Mouse (Mus musculus) ES-E14 (cell line): ENCODE measurements around the gene Grin2a. TPM values are rescaled to one million over a fixed set of nuclear protein-coding genes. Genes with fewer than 3 reads are reported as not detected.

Experiments used
- DNase-seq: peaks from one replicate; pipeline ENCODE4 v3.0.0-alpha.2; 2013; ENCODE audit warnings: low read depth, low spot score
- H3K27ac ChIP-seq: 2 replicates; pipeline ENCODE4 v1.5.1; 2012; ENCODE audit warnings: low read depth, mild to moderate bottlenecking, low read length, moderate library complexity, mixed read lengths; ENCODE audit not compliant: poor library complexity, insufficient read depth, severe bottlenecking
- H3K36me3 ChIP-seq: 2 replicates; pipeline ENCODE4 v1.6.1; 2012; ENCODE audit warnings: mild to moderate bottlenecking, low read length, moderate library complexity, mixed read lengths; ENCODE audit not compliant: control insufficient read depth, poor library complexity, insufficient read depth, severe bottlenecking
- H3K4me1 ChIP-seq, 2 experiments: fragments of 150-350 bp in 1 of 2; sonication (generic) in 1 of 2; 2 replicates each; pipeline ENCODE4 v1.6.1; 2012; ENCODE audit warnings: low read length in 2 of 2, mild to moderate bottlenecking in 1 of 2, mixed read lengths in 1 of 2; ENCODE audit not compliant: control insufficient read depth in 2 of 2, insufficient read depth in 2 of 2, poor library complexity in 1 of 2
- H3K4me3 ChIP-seq, 2 experiments: fragments of 150-350 bp in 1 of 2; sonication (generic) in 1 of 2; 2 replicates each; pipeline ENCODE4 v1.5.1; 2012; ENCODE audit warnings: low read length in 2 of 2, low read depth in 1 of 2, mild to moderate bottlenecking in 1 of 2, mixed read lengths in 1 of 2; ENCODE audit not compliant: insufficient read depth in 1 of 2, poor library complexity in 1 of 2, severe bottlenecking in 1 of 2
- H3K9ac ChIP-seq: 2 replicates; pipeline ENCODE4 v1.6.1; 2012; ENCODE audit warnings: low read depth, mild to moderate bottlenecking, low read length, mixed read lengths; ENCODE audit not compliant: poor library complexity, insufficient read depth, severe bottlenecking
- H3K9me3 ChIP-seq: fragments of 150-350 bp; sonication (generic); 2 replicates; pipeline ENCODE4 v1.6.1; 2012; ENCODE audit warnings: low read depth, mild to moderate bottlenecking, low read length; ENCODE audit not compliant: control insufficient read depth, insufficient read depth
- CHD2 ChIP-seq: IDR thresholded peaks from 2 replicates; pipeline ENCODE4 v1.6.1; 2014; ENCODE audit warnings: mild to moderate bottlenecking, low read depth, low read length, inconsistent platforms
- HCFC1 ChIP-seq: IDR thresholded peaks from 2 replicates; pipeline ENCODE4 v1.6.1; 2012; ENCODE audit warnings: low read length, inconsistent platforms, borderline replicate concordance; ENCODE audit not compliant: insufficient read depth
- MAFK ChIP-seq: IDR thresholded peaks from 2 replicates; pipeline ENCODE4 v1.6.1; 2014; ENCODE audit warnings: mild to moderate bottlenecking, low read depth, low read length, inconsistent platforms; ENCODE audit not compliant: insufficient read depth
- ZC3H11A ChIP-seq: IDR thresholded peaks from 2 replicates; pipeline ENCODE4 v1.6.1; 2012; ENCODE audit warnings: low read depth, mild to moderate bottlenecking, inconsistent platforms, low read length, borderline replicate concordance
- ZNF384 ChIP-seq: IDR thresholded peaks from 2 replicates; pipeline ENCODE4 v1.6.1; 2012; ENCODE audit warnings: low read depth, low read length, inconsistent platforms
- in situ Hi-C, 2 experiments: fragments of 600-800 bp; cut with MboI; formaldehyde crosslinking; loops; one replicate each; pipeline ENCODE4 v1.15.1; 2025; ENCODE audit warnings: low sequenced_read_pairs in 2 of 2, inconsistent platforms in 1 of 2; ENCODE audit not compliant: unreplicated experiment in 2 of 2
- total RNA-seq: library from RNA; depleted of rRNA; stranded (reverse); fragments of 300-350 nt; gene quantifications from 2 replicates; pipeline ENCODE4 v1.2.3, GENCODE M21; 2012

The Grin2a gene
- total RNA-seq, 1 experiment: 0.62 TPM

DNA sequence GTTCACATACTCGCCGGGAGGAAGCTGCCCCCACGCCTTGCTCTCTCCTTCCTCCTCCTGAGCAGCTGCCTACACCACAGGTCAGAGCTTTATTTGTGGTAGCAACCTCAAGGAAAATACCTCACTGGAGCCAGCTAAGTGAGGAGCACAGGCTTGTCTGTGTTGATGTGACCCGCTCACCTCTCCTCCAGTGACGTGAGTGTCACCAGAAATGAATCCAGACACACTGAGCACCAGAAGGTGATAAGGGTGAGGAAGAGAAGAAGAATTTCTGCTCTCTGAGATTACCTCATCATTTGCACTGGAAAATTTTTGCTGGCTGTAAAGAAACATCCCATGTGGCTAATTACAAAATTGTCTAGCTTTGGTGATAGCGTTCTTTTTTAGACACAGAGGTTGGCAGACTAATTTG, 324.6 kb downstream of the Grin2a start:
- H3K27ac ChIP-seq: no peak overlapping the region
- TF ChIP-seq MAFK: no peak
- TF ChIP-seq ZNF384: no peak
- no peak for TF ChIP-seq HCFC1
- no peak for TF ChIP-seq ZC3H11A
- no peak for TF ChIP-seq CHD2
- H3K36me3 ChIP-seq: no peaks in the 10 kb centered on the region
- in situ Hi-C loops: no loop called here
- no peaks in the 10 kb centered on the region for H3K9me3 ChIP-seq
- DNase-seq: no peak
- no peaks in the 10 kb centered on the region for H3K4me1 ChIP-seq
- H3K9ac ChIP-seq: no peak overlapping the region
- H3K4me3 ChIP-seq: no peak overlapping the region

DNA sequence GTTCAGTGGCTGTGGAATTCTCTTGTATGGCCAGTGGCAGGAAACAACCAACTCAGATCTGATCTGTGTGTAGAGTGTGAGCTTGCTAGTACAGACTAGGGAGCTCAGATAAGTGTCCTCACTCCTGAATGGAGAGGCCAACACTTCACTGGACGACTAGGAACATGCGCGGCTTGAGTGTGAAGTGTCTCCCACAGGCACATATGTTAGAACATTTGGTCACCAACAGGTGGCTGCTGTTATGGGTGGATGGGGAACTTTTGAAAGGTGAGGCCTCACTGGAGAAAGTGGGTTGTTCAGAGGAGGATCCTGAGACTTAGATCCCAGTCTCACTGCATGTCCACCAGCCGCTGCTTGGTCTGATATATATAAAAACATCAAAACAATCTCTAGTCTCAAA, 329.5 kb downstream of the Grin2a start:
- H3K27ac ChIP-seq: no peak overlapping the region
- no peaks in the 10 kb centered on the region for H3K4me1 ChIP-seq
- no peaks in the 10 kb centered on the region for H3K9me3 ChIP-seq
- DNase-seq: no peak
- no peak overlapping the region for H3K4me3 ChIP-seq
- no peaks in the 10 kb centered on the region for H3K36me3 ChIP-seq
- in situ Hi-C loops: no loop called here
- H3K9ac ChIP-seq: no peak overlapping the region
- TF ChIP-seq HCFC1 (no peak), ZNF384 (no peak), MAFK (no peak), ZC3H11A (no peak), CHD2 (no peak)

DNA sequence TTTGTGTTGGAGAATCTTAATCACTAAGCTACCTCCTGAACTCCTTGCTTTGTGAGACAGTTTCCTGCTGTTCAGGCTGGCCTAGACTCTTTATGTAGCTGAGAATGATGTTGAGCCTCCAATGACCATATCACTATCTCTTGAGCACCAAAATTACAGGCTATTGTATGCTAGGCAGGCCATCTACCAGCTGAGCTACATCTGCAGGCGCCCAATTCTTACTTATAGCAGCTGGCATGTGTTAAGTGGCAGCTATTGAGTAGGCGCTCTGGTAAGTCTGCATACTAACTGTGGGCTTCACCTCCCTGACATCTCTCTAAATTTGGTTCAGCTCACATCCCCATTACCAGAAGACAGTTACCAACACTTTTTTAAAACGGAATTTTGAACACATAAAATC, 331.3 kb downstream of the Grin2a start:
- in situ Hi-C loops: no loop called here
- H3K9ac ChIP-seq: no peak overlapping the region
- no peaks in the 10 kb centered on the region for H3K4me1 ChIP-seq
- no peak for TF ChIP-seq ZNF384
- TF ChIP-seq MAFK: no peak
- TF ChIP-seq CHD2: no peak
- TF ChIP-seq HCFC1: no peak
- TF ChIP-seq ZC3H11A: no peak
- H3K9me3 ChIP-seq: no peaks in the 10 kb centered on the region
- no peaks in the 10 kb centered on the region for H3K36me3 ChIP-seq
- no peak for DNase-seq
- no peak overlapping the region for H3K4me3 ChIP-seq
- H3K27ac ChIP-seq: no peak overlapping the region

DNA sequence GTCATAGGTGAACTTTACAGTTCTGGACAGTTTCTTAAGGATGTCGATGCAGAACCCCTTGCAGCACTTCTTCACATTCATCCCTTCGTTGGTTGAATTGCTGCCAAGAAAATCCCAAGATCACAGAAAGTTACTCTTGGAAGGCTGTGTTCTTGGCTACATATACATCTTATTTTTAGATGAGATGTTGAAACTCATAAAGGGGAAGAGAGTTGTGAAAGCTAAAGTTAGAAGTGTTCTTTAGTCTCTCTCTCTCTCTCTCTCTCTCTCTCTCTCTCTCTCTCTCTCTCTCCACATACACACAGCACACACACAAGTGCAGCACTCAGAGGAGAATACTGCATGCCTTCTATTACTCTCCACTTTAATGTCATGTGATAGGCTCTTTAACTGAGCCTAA, 331.9 kb downstream of the Grin2a start:
- TF ChIP-seq HCFC1 (no peak), MAFK (no peak), ZC3H11A (no peak), CHD2 (no peak)
- Histone ChIP-seq H3K27ac (no peak overlapping the region), H3K4me3 (no peak overlapping the region), H3K9ac (no peak overlapping the region), H3K36me3 (no peaks in the 10 kb centered on the region), H3K9me3 (no peaks in the 10 kb centered on the region), H3K4me1 (no peaks in the 10 kb centered on the region)
- DNase-seq: no peak
- in situ Hi-C loops: no loop called here
